Mouse (Mus musculus) small intestine, adult 2 months (tissue): ENCODE measurements around the gene Accsl.

Experiments
- CTCF ChIP-seq: fragments of 200-500 bp; IDR thresholded peaks from 2 replicates; pipeline ENCODE4 v1.5.1; 2012; ENCODE audit warnings: low read depth, mild to moderate bottlenecking, control low read depth, inconsistent platforms, low read length, moderate library complexity, mixed read lengths; ENCODE audit not compliant: insufficient replicate concordance, insufficient read length; ENCODE audit errors: extremely low read depth
- POLR2A ChIP-seq: fragments of 200-500 bp; IDR thresholded peaks from 2 replicates; pipeline ENCODE4 v1.6.1; 2012; ENCODE audit warnings: low read depth, mild to moderate bottlenecking, control low read depth, inconsistent platforms, low read length, moderate library complexity

- no peak for TF ChIP-seq CTCF
- TF ChIP-seq POLR2A = no peak
Measured at GRCm38 (mm10) chr2:93813343-93813742, 55.6 kb downstream of the Accsl start.
